Mouse (Mus musculus) spleen, postnatal 14 days (tissue): Measurements from ENCODE around the gene Anapc15-ps.
"Not testable (repeated sequence)": the region's sequence is repeated elsewhere in the genome, so short reads cannot be mapped to it uniquely, and the experiment has no call there.

Experiments
- DNase-seq, 2 experiments: peaks; one replicate each; pipeline ENCODE4 v3.0.0; 2021 to 2022; ENCODE audit warnings: low spot score in 2 of 2

Gene Anapc15-ps

DNA sequence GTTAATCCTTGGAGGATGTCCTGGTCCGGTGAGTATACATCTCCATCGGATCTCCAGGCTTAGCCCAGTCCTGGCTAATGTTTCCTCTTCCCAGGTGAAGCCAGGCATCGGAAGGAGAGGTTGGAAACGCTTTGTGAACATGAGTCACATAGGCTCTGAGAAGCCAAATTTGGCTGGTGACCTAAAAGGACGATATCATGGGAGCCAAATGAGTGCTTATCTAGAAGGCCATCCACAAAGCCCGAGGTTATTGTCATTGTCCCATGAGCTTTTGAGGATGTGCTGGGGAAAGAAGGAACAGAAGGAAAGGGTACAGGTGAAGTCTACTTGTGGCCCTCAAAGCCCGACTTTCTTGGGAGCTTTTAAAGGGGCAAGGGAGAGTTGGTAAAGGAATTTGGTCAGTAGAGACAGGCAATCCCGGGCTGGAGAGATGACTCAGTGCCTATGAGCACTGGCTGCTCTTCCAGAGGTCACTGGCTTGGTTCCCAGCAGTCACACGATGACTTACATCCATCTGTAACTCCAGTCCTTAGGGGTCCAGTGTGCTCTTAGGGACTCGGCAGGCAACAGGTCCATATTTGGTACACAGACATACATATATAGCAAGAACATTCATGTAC is 42.4 kb downstream of the Anapc15-ps start:
- DNase-seq: no peak

DNA sequence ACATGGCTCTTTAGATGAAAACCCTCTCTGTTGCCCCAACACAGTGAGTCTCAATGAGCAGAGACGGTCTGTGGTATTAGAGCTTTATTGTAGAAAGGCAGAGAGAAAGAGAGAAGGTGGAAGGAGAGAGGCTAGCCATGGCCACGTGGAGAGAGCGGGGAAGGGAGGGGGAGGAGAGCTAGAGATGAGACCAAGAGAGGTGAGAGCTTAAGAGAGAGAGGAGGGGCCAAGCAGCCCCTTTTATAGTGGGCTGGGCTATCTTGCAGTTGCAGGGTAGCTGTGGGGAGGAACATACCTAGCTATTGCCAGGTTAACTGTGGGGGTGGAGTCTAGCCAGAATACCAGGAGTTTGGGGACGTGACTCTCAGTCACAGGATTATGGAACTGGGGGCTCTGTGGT is 43.1 kb downstream of the Anapc15-ps start:
- DNase-seq: not testable (repeated sequence)

- no peak for DNase-seq
Observed at GRCm38 (mm10) chr10:95628338-95628737, 44.9 kb downstream of the Anapc15-ps start.

DNA sequence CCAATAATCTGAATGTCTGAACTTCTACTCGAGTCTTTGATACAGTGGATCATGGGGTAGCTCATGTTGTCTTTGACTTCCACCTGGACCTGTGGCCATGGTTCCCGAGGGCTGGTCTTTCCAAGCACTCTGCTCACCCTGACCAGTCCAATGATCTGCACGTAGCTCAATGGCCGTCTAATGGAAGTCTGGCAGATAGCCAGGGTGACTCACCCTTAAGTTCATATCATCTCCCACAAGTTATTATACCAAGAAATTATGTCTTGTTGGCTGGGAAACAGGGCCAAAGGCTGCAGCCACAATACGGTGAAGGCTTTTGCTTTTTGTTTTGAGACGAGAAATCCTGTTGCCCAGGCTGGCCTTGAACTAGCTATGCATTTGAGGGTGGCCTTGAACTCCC is 45.9 kb downstream of the Anapc15-ps start:
- no peak for DNase-seq

DNA sequence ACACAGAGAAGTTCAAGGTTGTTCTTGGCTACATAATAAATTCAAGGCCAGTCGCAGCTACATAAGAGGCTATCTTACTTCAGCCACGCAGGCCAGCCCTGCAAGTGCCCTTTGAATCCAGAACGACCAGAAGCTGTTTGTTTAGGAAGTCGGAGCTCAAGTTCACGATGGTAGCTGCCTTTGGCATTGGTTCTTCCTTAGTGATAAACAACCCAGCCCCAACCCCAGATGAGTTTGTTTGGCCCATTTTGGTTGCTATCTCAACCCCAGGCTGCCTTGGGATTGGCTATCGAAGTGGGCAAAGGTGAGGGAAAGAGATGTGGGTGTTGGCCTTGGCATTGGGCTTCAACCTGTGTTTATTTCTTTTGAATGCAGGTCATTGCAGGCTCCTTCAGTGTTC is 48.0 kb downstream of the Anapc15-ps start:
- DNase-seq: no peak

- DNase-seq: no peak
Observed at GRCm38 (mm10) chr10:95624007-95624406, 49.2 kb downstream of the Anapc15-ps start.

- no peak for DNase-seq
Observed at GRCm38 (mm10) chr10:95623518-95623905, 49.7 kb downstream of the Anapc15-ps start.
